Mouse (Mus musculus): ENCODE measurements around the gene Slc38a1.

DNA sequence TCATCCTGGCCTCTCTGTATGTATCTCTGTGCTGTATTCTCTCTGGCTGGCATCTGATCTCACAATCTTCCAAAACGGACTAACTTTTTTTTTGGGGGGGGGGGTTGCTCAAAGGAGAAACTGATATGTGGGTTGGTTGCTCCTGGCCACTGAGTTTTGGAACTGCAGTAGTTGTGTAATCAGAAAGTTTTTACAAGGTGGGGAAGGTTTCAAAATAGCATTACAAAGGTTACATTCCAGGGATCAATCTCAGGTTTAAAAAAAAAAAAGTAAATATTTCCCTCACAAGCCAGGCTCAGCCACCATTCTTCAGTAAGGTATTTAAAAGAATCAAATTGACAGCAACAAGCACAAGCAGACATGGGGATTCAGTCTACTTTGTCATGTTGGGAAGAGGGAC, 31.4 kb upstream of the Slc38a1 start:
- TF ChIP-seq CTCF (IDR thresholded peaks at IDR 0.05; ENCODE audit: low read depth), result no peak
- no peak for TF ChIP-seq EP300 (IDR thresholded peaks at IDR 0.05; ENCODE audit: low read depth)

Measured in heart, postnatal 0 days (tissue).